Mouse (Mus musculus) Muller cell, postnatal 12 days (primary cell): ENCODE results near the gene Prickle3.
"Not testable (repeated sequence)": the region's sequence is repeated elsewhere in the genome, so short reads cannot be mapped to it uniquely, and the experiment has no call there.

Experiments
- DNase-seq: peaks from one replicate; pipeline ENCODE4 v3.0.0-alpha.2; 2015; ENCODE audit errors: inconsistent ontology term

The Prickle3 gene

GRCm38 (mm10) chrX:7670921-7671623 lies 14.0 kb downstream of the Prickle3 start, which contains the start of gene Plp2:
Gene Plp2 (minus strand): TSS chrX:7671390.
- peak; percentile 66 for DNase-seq

GRCm38 (mm10) chrX:7672739-7673138 lies 15.7 kb downstream of the Prickle3 start:
- no peak for DNase-seq

GRCm38 (mm10) chrX:7673578-7674281 lies 16.7 kb downstream of the Prickle3 start:
- no peak for DNase-seq

- no peak for DNase-seq
Observed at GRCm38 (mm10) chrX:7674284-7675000, 17.4 kb downstream of the Prickle3 start.

- no peak for DNase-seq
Observed at GRCm38 (mm10) chrX:7675001-7675380, 17.9 kb downstream of the Prickle3 start.

- DNase-seq: no peak
Observed at GRCm38 (mm10) chrX:7678986-7679385, 21.9 kb downstream of the Prickle3 start.

GRCm38 (mm10) chrX:7679405-7680056 lies 22.5 kb downstream of the Prickle3 start:
- DNase-seq: peak; percentile 91

GRCm38 (mm10) chrX:7680057-7680412 lies 23.0 kb downstream of the Prickle3 start:
- no peak for DNase-seq

GRCm38 (mm10) chrX:7680864-7681263 lies 23.8 kb downstream of the Prickle3 start, which contains the start of gene Magix:
Gene Magix (minus strand): TSS chrX:7681251.
- DNase-seq: no peak

GRCm38 (mm10) chrX:7688321-7688720 lies 31.3 kb downstream of the Prickle3 start:
- no peak for DNase-seq

- no peak for DNase-seq
Observed at GRCm38 (mm10) chrX:7690486-7690885, 33.4 kb downstream of the Prickle3 start.

- DNase-seq: no peak
Observed at GRCm38 (mm10) chrX:7692862-7693261, 35.8 kb downstream of the Prickle3 start.

GRCm38 (mm10) chrX:7696520-7696919 lies 39.5 kb downstream of the Prickle3 start:
- DNase-seq: no peak

GRCm38 (mm10) chrX:7696954-7697381 lies 39.9 kb downstream of the Prickle3 start, which contains the start of gene Gpkow:
Gene Gpkow (plus strand): TSS chrX:7697131.
- DNase-seq: peak; percentile 84

- DNase-seq: not testable (repeated sequence)
Observed at GRCm38 (mm10) chrX:7713764-7714134, 56.7 kb downstream of the Prickle3 start.

GRCm38 (mm10) chrX:7714135-7714899 lies 57.3 kb downstream of the Prickle3 start, which contains the start of gene Wdr45:
Gene Wdr45 (plus strand): TSS chrX:7714333.
- DNase-seq: peak; percentile 93

GRCm38 (mm10) chrX:7716058-7716457 lies 59.0 kb downstream of the Prickle3 start:
- not testable (repeated sequence) for DNase-seq
